Mouse (Mus musculus) heart, postnatal 0 days (tissue): ENCODE data around the gene Magi2.
A peak's percentile ranks its signal among the peaks of the same experiment; 100 is the strongest.

Source experiments
- CTCF ChIP-seq: IDR thresholded peaks from 2 replicates; pipeline ENCODE4 v1.5.1; 2016; ENCODE audit warnings: antibody characterized with exemption, control low read depth, low read depth
- EP300 ChIP-seq: IDR thresholded peaks from 2 replicates; pipeline ENCODE4 v1.6.1; 2016; ENCODE audit warnings: antibody characterized with exemption, low read depth

DNA sequence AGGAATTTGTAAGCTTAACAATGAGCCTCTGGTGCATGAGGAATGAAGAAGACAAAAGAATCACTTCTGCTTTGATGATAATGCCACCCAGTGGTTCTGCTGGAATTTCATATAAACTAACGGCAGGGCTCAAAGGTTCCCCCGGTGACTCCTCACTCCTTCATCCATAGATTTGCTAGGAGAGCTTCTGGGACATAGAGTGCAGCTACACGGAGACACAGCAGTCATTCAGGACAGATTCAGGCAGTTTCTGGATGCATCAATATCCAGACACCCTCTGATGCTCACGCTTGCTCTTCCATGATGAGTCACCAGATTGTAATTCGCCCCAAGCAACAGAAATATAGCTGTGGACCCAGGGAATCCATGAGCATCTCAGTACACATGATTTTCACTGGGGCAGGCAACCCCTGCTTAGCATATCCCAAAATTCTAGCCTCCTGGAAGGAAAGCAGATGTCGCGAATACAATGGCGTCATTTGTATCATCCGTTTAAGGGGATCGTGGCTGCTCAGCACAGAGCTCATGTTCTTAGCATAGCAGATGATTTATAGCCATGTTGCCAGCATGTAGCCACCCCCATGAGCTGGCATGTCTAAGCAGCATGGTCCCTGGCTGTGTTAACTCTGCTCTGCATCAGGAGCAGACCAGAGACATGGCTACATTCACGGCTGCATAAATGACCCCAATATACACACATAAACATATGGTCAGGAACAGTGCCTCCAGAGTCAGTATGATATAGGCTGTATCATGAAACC lies 1426.8 kb downstream of the Magi2 start:
- 0 out of 2 replicates have a peak, but pooled peaks have one; percentile 6 for TF ChIP-seq CTCF
- TF ChIP-seq EP300, result no peak
